Mouse (Mus musculus) liver, embryonic 11.5 days (tissue): Measurements from ENCODE around the gene Gtf2ird2. TPM values are rescaled to one million over a fixed set of nuclear protein-coding genes. Genes with fewer than 3 reads are reported as not detected.
A peak's percentile ranks its signal among the peaks of the same experiment; 100 is the strongest.

Source experiments
- ATAC-seq: fragments of 200-750 bp; cut with Nextera tagmentation; replicated peaks from 2 replicates; pipeline ENCODE4 v1.8.0; 2017; ENCODE audit warnings: moderate number of reproducible peaks, mild to moderate bottlenecking, moderate TSS enrichment, moderate library complexity; ENCODE audit not compliant: low FRiP score
- DNase-seq: peaks from one replicate; pipeline ENCODE4 v3.0.0-alpha.2; 2017; ENCODE audit warnings: low spot score
- H3K27ac ChIP-seq: fragments of 300-500 bp; sonication (generic); 2 replicates; pipeline ENCODE4 v1.5.1; 2014; ENCODE audit warnings: mild to moderate bottlenecking, low read depth, low read length, control low read depth
- H3K27me3 ChIP-seq: fragments of 300-500 bp; sonication (generic); replicated peaks from 2 replicates; pipeline ENCODE4 v1.6.1; 2014; ENCODE audit warnings: low read length, mixed read lengths; ENCODE audit not compliant: control insufficient read depth, insufficient read depth
- H3K36me3 ChIP-seq: fragments of 300-500 bp; sonication (generic); 2 replicates; pipeline ENCODE4 v1.6.1; 2014; ENCODE audit warnings: mild to moderate bottlenecking, low read length, moderate library complexity, mixed read lengths; ENCODE audit not compliant: control insufficient read depth, insufficient read depth
- H3K4me1 ChIP-seq: fragments of 300-500 bp; sonication (generic); replicated peaks from 2 replicates; pipeline ENCODE4 v1.6.1; 2014; ENCODE audit warnings: low read length, mixed read lengths; ENCODE audit not compliant: control insufficient read depth, insufficient read depth
- H3K4me2 ChIP-seq: fragments of 300-500 bp; sonication (generic); 2 replicates; pipeline ENCODE4 v1.6.1; 2014; ENCODE audit warnings: mild to moderate bottlenecking, control low read depth, moderate library complexity
- H3K4me3 ChIP-seq: fragments of 300-500 bp; sonication (generic); 2 replicates; pipeline ENCODE4 v1.5.1; 2014; ENCODE audit warnings: low read depth, low read length, control low read depth
- H3K9ac ChIP-seq: fragments of 300-500 bp; sonication (generic); 2 replicates; pipeline ENCODE4 v1.6.1; 2014; ENCODE audit warnings: low read depth, low read length, control low read depth
- H3K9me3 ChIP-seq: fragments of 300-500 bp; sonication (generic); 2 replicates; pipeline ENCODE4 v1.6.1; 2016; ENCODE audit warnings: low read length, inconsistent platforms, mixed read lengths; ENCODE audit not compliant: control insufficient read depth
- WGBS: fragments of 180-500 bp; shearing (Covaris S2); extraction: QIAGEN DNeasy Blood & Tissue Kit; methylation state at CpG from one replicate; pipeline ENCODE4 v1.1.7; 2014; 5-methylcytosine and 5-hydroxymethylcytosine counted together
- polyA plus RNA-seq: library from polyadenylated mRNA; unstranded; fragments of >200 nt; fragmentation: Nextera tagmentation; extraction: Ambion mirVana; gene quantifications from 2 replicates; pipeline ENCODE4 v1.2.1, GENCODE M21; 2014

The Gtf2ird2 gene
- polyA plus RNA-seq, 1 experiment from 2014 or later, result 5.9 TPM

- Histone ChIP-seq H3K4me2 (peak overlapping the region; percentile 85), H3K4me1 (peaks cover 14% of the 10 kb centered on the region), H3K4me3 (peak overlapping the region; percentile 68), H3K27me3 (no peaks in the 10 kb centered on the region), H3K9me3 (no peaks in the 10 kb centered on the region), H3K9ac (peak overlapping the region; percentile 62), H3K36me3 (peaks cover 6% of the 10 kb centered on the region; the same call in 1 of the 2 replicates), H3K27ac (peak overlapping the region; percentile 72; the same call in 1 of the 2 replicates)
- 7% methylated on average over 10 of the region's 10 CpGs for WGBS
- ATAC-seq (peak; percentile 5; the same call in 1 of the 2 replicates), DNase-seq (peak; percentile 48)
Measured at GRCm38 (mm10) chr5:134175696-134176095, 8.1 kb upstream of the Gtf2ird2 start.

DNA sequence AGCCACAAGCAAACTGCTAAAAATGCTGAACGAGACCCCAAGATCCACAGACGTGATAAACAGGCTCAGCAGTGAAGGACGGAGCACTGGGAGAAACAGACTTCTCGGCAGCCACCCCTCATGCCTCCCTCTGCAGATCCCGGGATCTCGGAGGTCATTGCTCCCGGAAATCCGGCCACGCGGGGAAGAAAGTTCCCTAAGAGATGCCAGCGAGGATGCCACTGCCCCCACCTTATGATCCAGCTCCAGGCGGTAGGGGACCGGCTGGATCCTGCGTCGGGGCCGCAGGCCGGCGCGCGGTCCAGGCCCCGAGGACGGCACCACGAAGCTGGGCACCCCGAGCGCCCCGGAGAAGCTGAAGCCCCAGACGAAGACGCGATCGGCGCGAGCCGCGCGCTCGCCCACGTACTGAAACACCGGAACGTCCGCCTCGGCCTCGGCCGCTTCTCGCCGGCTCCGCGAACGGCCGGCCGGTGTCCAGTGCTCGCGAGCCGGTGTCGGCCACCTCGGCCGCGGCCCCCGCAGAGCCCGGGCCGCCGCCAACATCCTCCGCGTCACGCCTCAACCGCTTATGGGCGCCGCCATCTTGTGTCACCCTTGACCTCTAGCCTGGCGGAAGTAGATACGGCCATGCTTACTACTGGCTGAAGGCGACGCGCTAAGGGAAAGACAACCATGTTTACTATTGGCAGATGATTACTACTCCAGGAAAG, 7.5 kb upstream of the Gtf2ird2 start, which contains the start of gene Rcc1l:
Rcc1l (minus strand) TSS at position 606 of the 713 bp plus-strand sequence.
- ATAC-seq (peak; percentile 86), DNase-seq (peak; percentile 78)
- WGBS, result under 1% methylated on average over 72 of the region's 72 CpGs
- peaks cover 14% of the 10 kb centered on the region for H3K4me1 ChIP-seq
- H3K9me3 ChIP-seq, result no peaks in the 10 kb centered on the region
- peak within 1 kb of the TSS; percentile 85 for H3K4me2 ChIP-seq
- peak within 1 kb of the TSS; percentile 72 for H3K27ac ChIP-seq
- H3K36me3 ChIP-seq, result peaks cover 2% of the 10 kb centered on the region; the same call in 1 of the 2 replicates
- no peaks in the 10 kb centered on the region for H3K27me3 ChIP-seq
- peak within 1 kb of the TSS; percentile 62 for H3K9ac ChIP-seq
- peak within 1 kb of the TSS; percentile 68 for H3K4me3 ChIP-seq

- no peak overlapping the region for H3K4me2 ChIP-seq
- no peak overlapping the region for H3K9ac ChIP-seq
- 64% methylated on average over 7 of the region's 7 CpGs for WGBS
- ATAC-seq, result no peak
- no peak overlapping the region for H3K4me3 ChIP-seq
- H3K4me1 ChIP-seq, result peaks cover 24% of the 10 kb centered on the region
- DNase-seq, result no peak
- H3K27ac ChIP-seq, result no peak overlapping the region
- H3K9me3 ChIP-seq, result no peaks in the 10 kb centered on the region
- H3K36me3 ChIP-seq, result 0 out of 2 replicates have a peak, but pooled peaks cover 2% of the 10 kb centered on the region
- no peaks in the 10 kb centered on the region for H3K27me3 ChIP-seq
Measured at GRCm38 (mm10) chr5:134178536-134178935, 5.3 kb upstream of the Gtf2ird2 start.

- Histone ChIP-seq H3K9me3 (no peaks in the 10 kb centered on the region), H3K4me3 (no peak overlapping the region), H3K27ac (no peak overlapping the region), H3K4me1 (peaks cover 18% of the 10 kb centered on the region), H3K36me3 (no peaks in the 10 kb centered on the region), H3K27me3 (no peaks in the 10 kb centered on the region), H3K9ac (no peak overlapping the region), H3K4me2 (no peak overlapping the region)
- peak; percentile 56 for DNase-seq
- 22% methylated on average over 7 of the region's 7 CpGs for WGBS
- ATAC-seq, result no peak
Measured at GRCm38 (mm10) chr5:134179871-134180270, 3.9 kb upstream of the Gtf2ird2 start.

DNA sequence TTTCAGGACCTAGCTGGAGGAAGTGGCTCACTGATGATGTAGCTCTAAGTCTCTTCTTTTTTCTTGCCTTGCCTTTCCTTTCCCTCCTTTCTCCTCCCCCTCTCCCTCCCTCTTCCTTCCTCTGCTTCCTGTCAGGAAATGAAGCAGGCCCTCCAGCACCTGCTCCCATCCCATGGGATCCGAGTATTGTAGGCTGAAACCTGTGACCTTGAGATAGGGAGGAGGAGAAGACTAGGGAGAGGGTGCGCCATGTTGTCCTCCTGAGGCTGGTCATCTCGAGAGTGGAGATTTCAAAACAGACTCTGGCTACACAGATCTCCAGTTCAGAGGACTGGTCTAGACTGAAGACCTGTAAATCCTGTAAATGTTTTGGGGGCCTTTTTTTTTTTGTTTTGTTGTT, 1.6 kb upstream of the Gtf2ird2 start:
- H3K4me1 ChIP-seq, result peaks cover 10% of the 10 kb centered on the region
- DNase-seq (no peak), ATAC-seq (no peak)
- no peaks in the 10 kb centered on the region for H3K27me3 ChIP-seq
- no peaks in the 10 kb centered on the region for H3K9me3 ChIP-seq
- WGBS, result 64% methylated on average over 3 of the region's 3 CpGs
- peak overlapping the region; percentile 8; the same call in 1 of the 2 replicates for H3K4me2 ChIP-seq
- H3K4me3 ChIP-seq, result 0 out of 2 replicates have a peak overlapping the region, but pooled peaks have one; percentile 81
- no peaks in the 10 kb centered on the region for H3K36me3 ChIP-seq
- H3K27ac ChIP-seq, result no peak overlapping the region
- no peak overlapping the region for H3K9ac ChIP-seq

- Histone ChIP-seq H3K9ac (0 out of 2 replicates have a peak overlapping the region, but pooled peaks have one; percentile 6), H3K36me3 (no peaks in the 10 kb centered on the region), H3K4me2 (peak overlapping the region; percentile 91), H3K27me3 (no peaks in the 10 kb centered on the region), H3K4me1 (peaks cover 10% of the 10 kb centered on the region), H3K27ac (no peak overlapping the region), H3K9me3 (no peaks in the 10 kb centered on the region), H3K4me3 (peak overlapping the region; percentile 81; the same call in 1 of the 2 replicates)
- no peak for ATAC-seq
- 68% methylated on average over 4 of the region's 4 CpGs for WGBS
- DNase-seq, result no peak
Measured at GRCm38 (mm10) chr5:134182735-134183134, 1.1 kb upstream of the Gtf2ird2 start.

- no peaks in the 10 kb centered on the region for H3K9me3 ChIP-seq
- H3K4me3 ChIP-seq, result peak overlapping the region; percentile 81
- H3K4me2 ChIP-seq, result peak overlapping the region; percentile 91
- no peaks in the 10 kb centered on the region for H3K27me3 ChIP-seq
- peak; percentile 46 for DNase-seq
- peaks cover 10% of the 10 kb centered on the region for H3K4me1 ChIP-seq
- peak overlapping the region; percentile 95 for H3K9ac ChIP-seq
- peak overlapping the region; percentile 97 for H3K27ac ChIP-seq
- 31% methylated on average over 7 of the region's 7 CpGs for WGBS
- no peaks in the 10 kb centered on the region for H3K36me3 ChIP-seq
- peak; percentile 12; the same call in 1 of the 2 replicates for ATAC-seq
Measured at GRCm38 (mm10) chr5:134183162-134183561, 657 bp upstream of the Gtf2ird2 start.

DNA sequence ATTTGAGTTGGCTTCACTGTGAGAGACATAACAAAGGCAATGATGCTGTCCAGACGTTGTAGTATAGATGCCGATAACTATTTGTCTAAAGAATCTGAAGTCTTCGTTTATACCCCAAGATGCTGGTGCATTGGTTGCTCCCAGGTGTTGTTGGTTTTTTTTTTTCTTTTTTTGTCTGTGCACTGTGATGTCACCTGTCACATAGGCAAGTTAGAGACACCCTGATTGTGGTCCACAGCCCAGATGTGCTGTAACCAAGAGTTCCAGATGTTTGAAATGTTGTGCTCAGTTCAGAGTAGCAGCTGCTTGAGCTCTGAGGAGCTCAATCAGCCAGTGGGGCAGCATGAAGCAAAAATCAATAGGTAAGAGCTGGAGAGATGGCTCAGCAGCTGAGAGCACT, 2.2 kb downstream of the Gtf2ird2 start:
- no peaks in the 10 kb centered on the region for H3K9me3 ChIP-seq
- no peaks in the 10 kb centered on the region for H3K36me3 ChIP-seq
- H3K9ac ChIP-seq, result no peak overlapping the region
- H3K4me1 ChIP-seq, result peaks cover 10% of the 10 kb centered on the region
- no peaks in the 10 kb centered on the region for H3K27me3 ChIP-seq
- 89% methylated on average over 3 of the region's 3 CpGs for WGBS
- no peak overlapping the region for H3K4me2 ChIP-seq
- ATAC-seq (no peak), DNase-seq (no peak)
- H3K4me3 ChIP-seq, result no peak overlapping the region
- no peak overlapping the region for H3K27ac ChIP-seq
